Mouse (Mus musculus) adrenal gland, postnatal 25 days (tissue): ENCODE measurements around the gene Mctp2. TPM values are rescaled to one million over a fixed set of nuclear protein-coding genes. Genes with fewer than 3 reads are reported as not detected.

Experiments used
- DNase-seq: peaks from one replicate; pipeline ENCODE4 v3.0.0; 2021; ENCODE audit warnings: mixed read lengths
- total RNA-seq: library from RNA; stranded (reverse); gene quantifications from 2 replicates; pipeline ENCODE4 v1.2.3, GENCODE M21; 2021

Gene Mctp2
- total RNA-seq, 1 experiment from 2014 or later, result 1.4 TPM

- DNase-seq, result peak; percentile 41
Measured at GRCm38 (mm10) chr7:72165726-72166701, 140.4 kb downstream of the Mctp2 start.

- no peak for DNase-seq
Measured at GRCm38 (mm10) chr7:72162256-72162655, 144.2 kb downstream of the Mctp2 start.

GRCm38 (mm10) chr7:72159513-72160063 is 146.8 kb downstream of the Mctp2 start:
- DNase-seq, result no peak

GRCm38 (mm10) chr7:72150799-72151708 is 155.4 kb downstream of the Mctp2 start:
- DNase-seq, result no peak

GRCm38 (mm10) chr7:72149073-72149472 is 157.3 kb downstream of the Mctp2 start:
- peak; percentile 41 for DNase-seq

GRCm38 (mm10) chr7:72146849-72147248 is 159.6 kb downstream of the Mctp2 start:
- DNase-seq, result no peak

- no peak for DNase-seq
Measured at GRCm38 (mm10) chr7:72145726-72146520, 160.5 kb downstream of the Mctp2 start.

- no peak for DNase-seq
Measured at GRCm38 (mm10) chr7:72138701-72139100, 167.7 kb downstream of the Mctp2 start.

- no peak for DNase-seq
Measured at GRCm38 (mm10) chr7:72120986-72121385, 185.4 kb downstream of the Mctp2 start.

- no peak for DNase-seq
Measured at GRCm38 (mm10) chr7:72119713-72120112, 186.7 kb downstream of the Mctp2 start.

GRCm38 (mm10) chr7:72117376-72118077 is 188.9 kb downstream of the Mctp2 start:
- DNase-seq, result no peak

GRCm38 (mm10) chr7:72115073-72115472 is 191.3 kb downstream of the Mctp2 start:
- DNase-seq, result no peak

- no peak for DNase-seq
Measured at GRCm38 (mm10) chr7:72110578-72110977, 195.8 kb downstream of the Mctp2 start.

GRCm38 (mm10) chr7:72108639-72109399 is 197.6 kb downstream of the Mctp2 start:
- DNase-seq, result no peak

- no peak for DNase-seq
Measured at GRCm38 (mm10) chr7:72104170-72104569, 202.2 kb downstream of the Mctp2 start.

GRCm38 (mm10) chr7:72103654-72104053 is 202.8 kb downstream of the Mctp2 start:
- DNase-seq, result no peak

- no peak for DNase-seq
Measured at GRCm38 (mm10) chr7:72100683-72101082, 205.7 kb downstream of the Mctp2 start.

- DNase-seq, result no peak
Measured at GRCm38 (mm10) chr7:72098603-72099002, 207.8 kb downstream of the Mctp2 start.

GRCm38 (mm10) chr7:72096973-72097372 is 209.4 kb downstream of the Mctp2 start:
- DNase-seq, result no peak

GRCm38 (mm10) chr7:72096433-72096832 is 210.0 kb downstream of the Mctp2 start:
- no peak for DNase-seq
